Mouse (Mus musculus): ENCODE results near the gene Cpt1b.
A peak's percentile ranks its signal among the peaks of the same experiment; 100 is the strongest.

The Cpt1b gene

DNA sequence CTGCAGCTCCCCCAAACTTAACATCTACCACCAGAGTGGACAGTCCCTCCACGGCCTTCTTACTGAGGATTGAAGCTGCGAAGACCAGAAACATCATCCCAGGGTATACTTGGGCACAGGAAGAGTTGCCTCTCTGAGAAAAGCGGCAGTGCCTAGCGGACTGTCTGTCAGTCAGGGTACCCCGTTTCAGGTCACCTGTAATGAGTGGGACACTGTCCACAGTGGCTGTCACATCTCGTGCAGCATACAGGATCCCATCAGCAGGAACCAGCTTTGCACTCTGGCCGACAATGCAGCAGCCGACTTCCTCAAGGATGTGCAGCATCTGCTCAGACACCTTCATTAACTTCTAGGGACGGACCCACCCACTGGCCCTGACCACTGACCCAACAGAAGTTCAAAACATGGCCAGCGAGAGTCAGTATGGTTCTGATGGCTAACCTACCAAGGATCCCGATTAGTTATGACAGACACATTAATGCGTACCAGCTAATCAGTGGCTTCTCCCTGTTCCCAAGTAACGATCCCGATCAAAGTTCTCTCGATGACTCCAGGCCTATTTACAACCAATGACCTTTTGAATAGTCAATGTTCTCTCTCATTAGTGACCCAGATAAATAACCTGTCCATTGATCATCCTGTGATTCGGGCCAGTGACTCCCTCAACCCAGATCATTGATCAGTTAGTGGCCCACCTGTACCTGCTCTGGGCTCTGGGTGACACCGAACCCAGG, 50.7 kb downstream of the Cpt1b start:
- TF ChIP-seq NANOG (IDR thresholded peaks at IDR 0.05; ENCODE audit: borderline replicate concordance, low read length) (no peak), CTCF (conservative IDR thresholded peaks at IDR 0.05; ENCODE audit: low read length) (no peak), POU5F1 (IDR thresholded peaks at IDR 0.05; ENCODE audit: borderline replicate concordance, low read length) (no peak)
- Histone ChIP-seq H3K9me3 (ENCODE audit: low read length) (no peaks in the 10 kb centered on the region), H3K27me3 (ENCODE audit: insufficient read depth, low read length) (peaks cover 35% of the 10 kb centered on the region), H3K4me3 (replicated peaks; ENCODE audit: low read length) (peak overlapping the region; percentile 88), H3K36me3 (ENCODE audit: insufficient read depth, low read length) (peaks cover 33% of the 10 kb centered on the region), H3K4me1 (replicated peaks; ENCODE audit: low read depth, low read length) (peaks cover 82% of the 10 kb centered on the region)

DNA sequence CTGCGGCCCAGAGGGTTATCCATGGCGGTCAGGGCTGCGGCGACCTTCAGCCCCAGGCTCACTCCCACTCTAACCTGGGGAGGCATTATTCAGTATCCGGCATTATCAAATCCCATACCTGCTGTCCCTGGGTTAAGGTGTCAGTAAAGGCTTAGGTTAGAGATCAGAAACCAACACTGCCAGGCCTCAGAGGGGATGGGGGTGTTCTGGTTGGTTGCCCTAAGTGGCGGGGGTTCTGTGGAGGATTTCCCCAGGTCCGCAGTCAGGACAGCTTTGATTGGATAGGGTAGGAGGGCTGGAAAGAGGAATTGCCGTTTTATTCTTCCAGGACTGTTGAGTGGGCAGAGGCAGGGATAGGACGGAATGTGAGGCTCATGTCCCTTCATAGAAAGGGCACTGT, 51.3 kb downstream of the Cpt1b start:
- peaks cover 39% of the 10 kb centered on the region for H3K36me3 ChIP-seq (ENCODE audit: insufficient read depth, low read length)
- H3K4me1 ChIP-seq (replicated peaks; ENCODE audit: low read depth, low read length) = peaks cover 84% of the 10 kb centered on the region
- H3K27me3 ChIP-seq (ENCODE audit: insufficient read depth, low read length) = peaks cover 30% of the 10 kb centered on the region
- no peaks in the 10 kb centered on the region for H3K9me3 ChIP-seq (ENCODE audit: low read length)
- H3K4me3 ChIP-seq (replicated peaks; ENCODE audit: low read length) = peak overlapping the region; percentile 88
- TF ChIP-seq NANOG (IDR thresholded peaks at IDR 0.05; ENCODE audit: borderline replicate concordance, low read length) = no peak
- no peak for TF ChIP-seq POU5F1 (IDR thresholded peaks at IDR 0.05; ENCODE audit: borderline replicate concordance, low read length)
- no peak for TF ChIP-seq CTCF (conservative IDR thresholded peaks at IDR 0.05; ENCODE audit: low read length)

DNA sequence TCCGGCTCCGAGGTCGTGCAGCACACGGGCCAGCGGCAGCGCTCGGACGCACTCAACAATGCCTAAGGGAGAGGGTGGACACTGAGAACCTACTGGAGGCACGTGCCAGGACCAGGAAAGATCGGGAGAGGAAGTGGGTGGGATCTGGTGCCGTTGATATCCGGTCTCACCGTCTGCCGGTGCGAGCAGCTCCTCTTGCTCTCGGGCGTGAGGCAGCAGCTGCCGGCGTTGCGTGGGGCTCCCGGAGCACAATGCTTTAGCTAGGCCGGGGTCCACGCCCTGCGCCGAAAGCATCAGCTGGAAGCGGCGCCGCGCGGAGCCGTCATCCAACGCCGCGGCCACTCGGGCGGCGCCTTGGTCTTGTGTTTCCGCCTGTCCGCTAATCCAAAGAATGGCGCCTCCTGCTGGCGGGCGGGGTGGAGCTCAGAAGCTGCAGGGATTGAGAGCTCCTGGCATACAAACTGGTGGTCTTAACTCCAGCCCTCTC, 51.9 kb downstream of the Cpt1b start, which contains the start of gene Sco2:
Gene Sco2 (minus strand): TSS at position 85 of the 487 bp plus-strand sequence.
- TF ChIP-seq POU5F1 (IDR thresholded peaks at IDR 0.05; ENCODE audit: borderline replicate concordance, low read length) (no peak), NANOG (IDR thresholded peaks at IDR 0.05; ENCODE audit: borderline replicate concordance, low read length) (no peak), CTCF (conservative IDR thresholded peaks at IDR 0.05; ENCODE audit: low read length) (peak; percentile 54)

DNA sequence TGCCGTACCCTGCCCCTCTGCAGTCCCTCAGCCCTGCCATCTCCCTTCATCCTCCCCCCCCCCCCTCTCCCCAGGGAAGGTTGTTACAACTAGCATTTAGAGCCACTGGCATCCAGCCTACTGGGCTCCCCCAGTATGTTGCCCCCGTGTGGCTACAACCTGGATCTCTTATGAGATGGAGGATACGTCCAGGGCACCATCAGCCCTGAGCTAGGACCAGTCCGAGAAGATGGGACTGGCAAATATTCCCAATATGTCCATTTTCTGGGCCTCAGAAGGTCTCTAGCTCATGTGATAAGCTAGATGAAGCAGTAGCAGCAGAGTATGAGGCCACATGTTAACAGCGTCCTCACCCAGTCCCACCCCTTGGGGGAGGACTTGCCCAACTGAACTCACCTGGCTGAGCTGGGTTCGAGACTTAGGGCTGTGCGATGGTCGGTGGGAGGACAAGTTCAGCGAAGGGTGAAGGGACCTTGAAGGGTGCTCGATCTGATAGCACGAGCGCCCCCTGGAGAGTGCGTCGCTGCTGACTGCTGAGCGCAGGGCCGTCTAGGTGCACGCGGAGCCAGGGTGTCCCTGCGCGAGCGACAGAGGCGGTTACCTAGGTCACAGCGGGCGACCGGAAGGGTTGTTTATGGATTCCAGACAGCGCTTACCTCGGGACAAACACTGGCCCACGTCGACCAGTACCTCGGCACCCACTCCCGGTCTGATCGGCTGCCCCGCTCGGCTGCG, 52.5 kb downstream of the Cpt1b start:
- peaks cover 19% of the 10 kb centered on the region for H3K27me3 ChIP-seq (ENCODE audit: insufficient read depth, low read length)
- no peaks in the 10 kb centered on the region for H3K9me3 ChIP-seq (ENCODE audit: low read length)
- peaks cover 84% of the 10 kb centered on the region for H3K4me1 ChIP-seq (replicated peaks; ENCODE audit: low read depth, low read length)
- TF ChIP-seq CTCF (conservative IDR thresholded peaks at IDR 0.05; ENCODE audit: low read length) = no peak; the same call in 1 of the 2 replicates
- no peak for TF ChIP-seq NANOG (IDR thresholded peaks at IDR 0.05; ENCODE audit: borderline replicate concordance, low read length)
- TF ChIP-seq POU5F1 (IDR thresholded peaks at IDR 0.05; ENCODE audit: borderline replicate concordance, low read length) = no peak
- H3K36me3 ChIP-seq (ENCODE audit: insufficient read depth, low read length) = peaks cover 50% of the 10 kb centered on the region
- peak overlapping the region; percentile 88 for H3K4me3 ChIP-seq (replicated peaks; ENCODE audit: low read length)

More for the DNA sequence above, 51.9 kb downstream of the Cpt1b start, which contains the start of gene Sco2:
- Histone ChIP-seq H3K27me3 (ENCODE audit: insufficient read depth, low read length) (peaks cover 25% of the 10 kb centered on the region), H3K4me1 (replicated peaks; ENCODE audit: low read depth, low read length) (peaks cover 84% of the 10 kb centered on the region), H3K4me3 (replicated peaks; ENCODE audit: low read length) (peak within 1 kb of the TSS; percentile 88), H3K9me3 (ENCODE audit: low read length) (no peaks in the 10 kb centered on the region), H3K36me3 (ENCODE audit: insufficient read depth, low read length) (peaks cover 44% of the 10 kb centered on the region)

DNA sequence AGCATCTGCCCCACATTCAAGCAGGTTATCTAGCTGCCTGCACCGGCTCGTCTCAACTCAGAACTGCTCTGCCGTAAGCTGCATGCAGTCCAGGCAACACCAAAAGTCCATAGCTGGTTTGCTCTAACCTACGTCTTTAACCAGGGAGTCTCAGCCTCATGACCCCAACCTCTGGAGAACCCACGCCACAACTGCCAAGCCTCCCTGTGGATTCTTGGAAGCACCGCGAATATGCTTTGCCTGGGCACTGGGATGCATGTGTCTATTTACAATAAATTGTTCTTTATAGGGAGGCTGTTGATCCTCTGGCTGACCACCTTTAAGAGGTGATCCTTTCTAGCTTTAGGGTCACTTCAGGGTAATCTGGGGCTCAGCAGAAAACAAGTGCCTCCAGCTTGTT, 53.1 kb downstream of the Cpt1b start:
- H3K4me3 ChIP-seq (replicated peaks; ENCODE audit: low read length) = peak overlapping the region; percentile 88
- H3K27me3 ChIP-seq (ENCODE audit: insufficient read depth, low read length) = peaks cover 12% of the 10 kb centered on the region
- no peak for TF ChIP-seq CTCF (conservative IDR thresholded peaks at IDR 0.05; ENCODE audit: low read length)
- TF ChIP-seq NANOG (IDR thresholded peaks at IDR 0.05; ENCODE audit: borderline replicate concordance, low read length) = no peak
- no peak for TF ChIP-seq POU5F1 (IDR thresholded peaks at IDR 0.05; ENCODE audit: borderline replicate concordance, low read length)
- peaks cover 82% of the 10 kb centered on the region for H3K4me1 ChIP-seq (replicated peaks; ENCODE audit: low read depth, low read length)
- peaks cover 57% of the 10 kb centered on the region for H3K36me3 ChIP-seq (ENCODE audit: insufficient read depth, low read length)
- no peaks in the 10 kb centered on the region for H3K9me3 ChIP-seq (ENCODE audit: low read length)

DNA sequence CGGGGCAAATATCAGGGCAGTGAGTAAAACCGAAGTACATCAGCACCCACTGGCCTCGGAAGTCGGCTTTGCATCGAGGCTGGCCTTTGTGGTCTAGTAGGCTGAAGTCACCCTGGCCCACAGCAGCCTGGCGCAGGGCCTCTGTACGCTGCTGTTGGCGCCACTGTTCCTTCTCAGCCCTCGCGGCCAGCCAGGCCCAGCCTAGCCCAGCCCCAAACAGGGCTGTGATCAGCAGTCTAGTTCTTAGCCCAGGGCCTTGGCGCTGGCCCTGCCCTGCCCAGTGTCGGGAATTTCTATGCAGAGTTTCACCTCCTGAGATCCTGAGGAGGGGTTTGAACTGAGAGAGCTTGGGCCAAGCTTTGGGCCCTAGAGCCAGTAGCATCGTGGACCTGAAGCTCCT, 53.6 kb downstream of the Cpt1b start:
- H3K4me1 ChIP-seq (replicated peaks; ENCODE audit: low read depth, low read length) = peaks cover 77% of the 10 kb centered on the region
- H3K4me3 ChIP-seq (replicated peaks; ENCODE audit: low read length) = peak overlapping the region; percentile 88
- no peaks in the 10 kb centered on the region for H3K9me3 ChIP-seq (ENCODE audit: low read length)
- H3K36me3 ChIP-seq (ENCODE audit: insufficient read depth, low read length) = peaks cover 62% of the 10 kb centered on the region
- peaks cover 8% of the 10 kb centered on the region for H3K27me3 ChIP-seq (ENCODE audit: insufficient read depth, low read length)
- TF ChIP-seq POU5F1 (IDR thresholded peaks at IDR 0.05; ENCODE audit: borderline replicate concordance, low read length) (no peak), NANOG (IDR thresholded peaks at IDR 0.05; ENCODE audit: borderline replicate concordance, low read length) (no peak)

Measured in E14TG2a.4 (cell line).